Mouse (Mus musculus): ENCODE measurements around the gene Fam131a. TPM values are rescaled to one million over a fixed set of nuclear protein-coding genes. Genes with fewer than 3 reads are reported as not detected.
"Not testable (repeated sequence)": the region's sequence is repeated elsewhere in the genome, so short reads cannot be mapped to it uniquely, and the experiment has no call there.

Gene Fam131a
- polyA plus RNA-seq (2016; fragmentation: Nextera tagmentation; extraction: Ambion mirVana) = 8.8 and 11.3 TPM in 2 replicates

GRCm38 (mm10) chr16:20693111-20693701, at the start of gene Fam131a:
Gene Fam131a, plus strand, starts transcription at chr16:20693241.
- peaks cover 23% of the 10 kb centered on the region for H3K27me3 ChIP-seq (ENCODE audit: low read depth, poor library complexity, severe bottlenecking)
- peaks cover 48% of the 10 kb centered on the region for H3K4me1 ChIP-seq
- H3K36me3 ChIP-seq = peaks cover 45% of the 10 kb centered on the region
- peak within 1 kb of the TSS; percentile 90 for H3K27ac ChIP-seq (replicated peaks)
- H3K9me3 ChIP-seq (replicated peaks) = no peaks in the 10 kb centered on the region
- H3K4me3 ChIP-seq = peak within 1 kb of the TSS; percentile 73
- 0% methylated on average over 37 of the region's 37 CpGs for WGBS
- DNase-seq (ENCODE audit: low spot score) = peak; percentile 96

GRCm38 (mm10) chr16:20643911-20644310, 49.1 kb upstream of the Fam131a start:
- 90% methylated on average over 7 of the region's 7 CpGs for WGBS
- Histone ChIP-seq H3K36me3 (no peaks in the 10 kb centered on the region), H3K27me3 (ENCODE audit: low read depth, poor library complexity, severe bottlenecking) (no peaks in the 10 kb centered on the region), H3K4me3 (no peak overlapping the region), H3K9me3 (replicated peaks) (no peaks in the 10 kb centered on the region), H3K27ac (replicated peaks) (no peak overlapping the region), H3K4me1 (0 out of 2 replicates have a peak, but pooled peaks cover 3% of the 10 kb centered on the region)
- DNase-seq (ENCODE audit: low spot score) = no peak

- H3K9me3 ChIP-seq (replicated peaks) = no peaks in the 10 kb centered on the region
- DNase-seq (ENCODE audit: low spot score) = peak; percentile 96
- WGBS = 2% methylated on average over 46 of the region's 46 CpGs
- peaks cover 17% of the 10 kb centered on the region for H3K4me1 ChIP-seq
- H3K27ac ChIP-seq (replicated peaks) = peak within 1 kb of the TSS; percentile 90
- peaks cover 32% of the 10 kb centered on the region for H3K36me3 ChIP-seq
- H3K27me3 ChIP-seq (ENCODE audit: low read depth, poor library complexity, severe bottlenecking) = no peaks in the 10 kb centered on the region
- peak within 1 kb of the TSS; percentile 95 for H3K4me3 ChIP-seq
Measured at GRCm38 (mm10) chr16:20651076-20651946, 41.7 kb upstream of the Fam131a start, which contains the start of gene Psmd2. Gene Psmd2, plus strand, starts transcription at chr16:20651652.

- Histone ChIP-seq H3K36me3 (peaks cover 38% of the 10 kb centered on the region), H3K4me1 (peaks cover 17% of the 10 kb centered on the region), H3K4me3 (peak overlapping the region; percentile 95), H3K27ac (replicated peaks) (peak overlapping the region; percentile 90), H3K27me3 (ENCODE audit: low read depth, poor library complexity, severe bottlenecking) (no peaks in the 10 kb centered on the region), H3K9me3 (replicated peaks) (no peaks in the 10 kb centered on the region)
- WGBS = 10% methylated on average over 12 of the region's 12 CpGs
- DNase-seq (ENCODE audit: low spot score) = no peak
Measured at GRCm38 (mm10) chr16:20651947-20652310, 41.1 kb upstream of the Fam131a start.

- Histone ChIP-seq H3K27me3 (ENCODE audit: low read depth, poor library complexity, severe bottlenecking) (no peaks in the 10 kb centered on the region), H3K4me3 (0 out of 2 replicates have a peak overlapping the region, but pooled peaks have one; percentile 95), H3K4me1 (peaks cover 17% of the 10 kb centered on the region), H3K27ac (replicated peaks) (no peak overlapping the region), H3K9me3 (replicated peaks) (no peaks in the 10 kb centered on the region), H3K36me3 (peaks cover 52% of the 10 kb centered on the region)
- DNase-seq (ENCODE audit: low spot score) = no peak
- 66% methylated on average over 2 of the region's 2 CpGs for WGBS
Measured at GRCm38 (mm10) chr16:20653315-20653714, 39.7 kb upstream of the Fam131a start.

- Histone ChIP-seq H3K36me3 (peaks cover 95% of the 10 kb centered on the region), H3K27ac (replicated peaks) (no peak overlapping the region), H3K4me1 (peaks cover 6% of the 10 kb centered on the region), H3K4me3 (no peak overlapping the region), H3K9me3 (replicated peaks) (no peaks in the 10 kb centered on the region), H3K27me3 (ENCODE audit: low read depth, poor library complexity, severe bottlenecking) (no peaks in the 10 kb centered on the region)
- DNase-seq (ENCODE audit: low spot score) = no peak
- 90% methylated on average over 4 of the region's 4 CpGs for WGBS
Measured at GRCm38 (mm10) chr16:20657661-20658060, 35.4 kb upstream of the Fam131a start.

- H3K36me3 ChIP-seq = peaks cover 31% of the 10 kb centered on the region
- not testable (repeated sequence) for H3K4me1 ChIP-seq; H3K27me3 ChIP-seq (ENCODE audit: low read depth, poor library complexity, severe bottlenecking); H3K9me3 ChIP-seq (replicated peaks); DNase-seq (ENCODE audit: low spot score); H3K27ac ChIP-seq (replicated peaks); H3K4me3 ChIP-seq
- WGBS = 87% methylated on average over 5 of the region's 6 CpGs
Measured at GRCm38 (mm10) chr16:20668013-20668412, 25.0 kb upstream of the Fam131a start, which contains the start of gene Eif4g1. Gene Eif4g1, plus strand, starts transcription at chr16:20668313.

- H3K27me3 ChIP-seq (ENCODE audit: low read depth, poor library complexity, severe bottlenecking) = no peaks in the 10 kb centered on the region
- no peaks in the 10 kb centered on the region for H3K9me3 ChIP-seq (replicated peaks)
- H3K4me3 ChIP-seq = no peak overlapping the region
- DNase-seq (ENCODE audit: low spot score) = no peak
- H3K4me1 ChIP-seq = peaks cover 29% of the 10 kb centered on the region
- 93% methylated on average over 3 of the region's 3 CpGs for WGBS
- peaks cover 23% of the 10 kb centered on the region for H3K36me3 ChIP-seq
- no peak overlapping the region for H3K27ac ChIP-seq (replicated peaks)
Measured at GRCm38 (mm10) chr16:20670291-20670690, 22.8 kb upstream of the Fam131a start.

- H3K4me1 ChIP-seq = peaks cover 29% of the 10 kb centered on the region
- WGBS = 29% methylated on average over 6 of the region's 6 CpGs
- peak overlapping the region; percentile 97; the same call in 1 of the 2 replicates for H3K27ac ChIP-seq (replicated peaks)
- H3K27me3 ChIP-seq (ENCODE audit: low read depth, poor library complexity, severe bottlenecking) = no peaks in the 10 kb centered on the region
- peaks cover 31% of the 10 kb centered on the region for H3K36me3 ChIP-seq
- no peak for DNase-seq (ENCODE audit: low spot score)
- no peaks in the 10 kb centered on the region for H3K9me3 ChIP-seq (replicated peaks)
- H3K4me3 ChIP-seq = peak overlapping the region; percentile 99
Measured at GRCm38 (mm10) chr16:20671886-20672285, 21.2 kb upstream of the Fam131a start.

- Histone ChIP-seq H3K27me3 (ENCODE audit: low read depth, poor library complexity, severe bottlenecking) (no peaks in the 10 kb centered on the region), H3K27ac (replicated peaks) (peak overlapping the region; percentile 97), H3K36me3 (peaks cover 37% of the 10 kb centered on the region), H3K4me1 (peaks cover 29% of the 10 kb centered on the region), H3K9me3 (replicated peaks) (no peaks in the 10 kb centered on the region), H3K4me3 (peak overlapping the region; percentile 99)
- WGBS = under 1% methylated on average over 38 of the region's 38 CpGs
- DNase-seq (ENCODE audit: low spot score) = peak; percentile 97
Measured at GRCm38 (mm10) chr16:20672500-20672902, 20.5 kb upstream of the Fam131a start.

GRCm38 (mm10) chr16:20672965-20673705, 19.9 kb upstream of the Fam131a start:
- Histone ChIP-seq H3K27me3 (ENCODE audit: low read depth, poor library complexity, severe bottlenecking) (no peaks in the 10 kb centered on the region), H3K9me3 (replicated peaks) (no peaks in the 10 kb centered on the region), H3K27ac (replicated peaks) (peak overlapping the region; percentile 97), H3K36me3 (peaks cover 43% of the 10 kb centered on the region), H3K4me3 (peak overlapping the region; percentile 99), H3K4me1 (peaks cover 29% of the 10 kb centered on the region)
- DNase-seq (ENCODE audit: low spot score) = no peak
- WGBS = under 1% methylated on average over 65 of the region's 78 CpGs

- H3K4me1 ChIP-seq = peaks cover 29% of the 10 kb centered on the region
- H3K27me3 ChIP-seq (ENCODE audit: low read depth, poor library complexity, severe bottlenecking) = no peaks in the 10 kb centered on the region
- peak overlapping the region; percentile 99 for H3K4me3 ChIP-seq
- WGBS = 26% methylated on average over 14 of the region's 14 CpGs
- H3K27ac ChIP-seq (replicated peaks) = peak overlapping the region; percentile 97
- peak; percentile 20 for DNase-seq (ENCODE audit: low spot score)
- no peaks in the 10 kb centered on the region for H3K9me3 ChIP-seq (replicated peaks)
- peaks cover 50% of the 10 kb centered on the region for H3K36me3 ChIP-seq
Measured at GRCm38 (mm10) chr16:20673706-20674303, 19.2 kb upstream of the Fam131a start.

All from midbrain, embryonic 10.5 days (tissue).